Mouse (Mus musculus) lung, adult 2 months (tissue): ENCODE results near the gene Rreb1.

Experiments used
- CTCF ChIP-seq: fragments of 200-500 bp; IDR thresholded peaks from 2 replicates; pipeline ENCODE4 v1.5.1; 2011; ENCODE audit warnings: mild to moderate bottlenecking, low read length, control low read depth; ENCODE audit not compliant: insufficient read depth
- POLR2A ChIP-seq: fragments of 200-500 bp; IDR thresholded peaks from 2 replicates; pipeline ENCODE4 v1.6.1; 2011; ENCODE audit warnings: low read depth, mild to moderate bottlenecking, control low read depth, low read length, borderline replicate concordance; ENCODE audit errors: extremely low read depth

GRCm38 (mm10) chr13:37876836-37877235, 98.6 kb downstream of the Rreb1 start:
- TF ChIP-seq CTCF (no peak), POLR2A (no peak)
